Mouse (Mus musculus) embryonic facial prominence, embryonic 10.5 days (tissue): ENCODE data around the gene Vill. TPM values are rescaled to one million over a fixed set of nuclear protein-coding genes. Genes with fewer than 3 reads are reported as not detected.

ENCODE experiments used
- DNase-seq: peaks from one replicate; pipeline ENCODE4 v3.0.0-alpha.2; 2017; ENCODE audit warnings: low spot score
- H3K27ac ChIP-seq: fragments of 300-500 bp; sonication (generic); replicated peaks from 2 replicates; pipeline ENCODE4 v1.5.1; 2016; ENCODE audit warnings: mild to moderate bottlenecking
- H3K27me3 ChIP-seq: fragments of 300-500 bp; sonication (generic); replicated peaks from 2 replicates; pipeline ENCODE4 v1.6.1; 2016; ENCODE audit warnings: low read depth, mild to moderate bottlenecking; ENCODE audit not compliant: poor library complexity, severe bottlenecking
- H3K36me3 ChIP-seq: fragments of 300-500 bp; sonication (generic); replicated peaks from 2 replicates; pipeline ENCODE4 v1.6.1; 2016; ENCODE audit warnings: mild to moderate bottlenecking, moderate library complexity
- H3K4me1 ChIP-seq: fragments of 300-500 bp; sonication (generic); 2 replicates; pipeline ENCODE4 v1.6.1; 2016
- H3K4me3 ChIP-seq: fragments of 300-500 bp; sonication (generic); 2 replicates; pipeline ENCODE4 v1.5.1; 2016; ENCODE audit warnings: mild to moderate bottlenecking, moderate library complexity
- H3K9me3 ChIP-seq: fragments of 300-500 bp; sonication (generic); 2 replicates; pipeline ENCODE4 v1.6.1; 2016; ENCODE audit warnings: mild to moderate bottlenecking
- WGBS: fragments of 180-500 bp; shearing (Covaris S2); methylation state at CpG from one replicate; pipeline ENCODE4 v1.1.7; 2016; 5-methylcytosine and 5-hydroxymethylcytosine counted together
- microRNA-seq: library from miRNA; unstranded; fragments of <30 nt; microRNA quantifications from one replicate; pipeline ENCODE4, GENCODE M21; 2017
- polyA plus RNA-seq: library from polyadenylated mRNA; unstranded; fragments of >200 nt; fragmentation: Nextera tagmentation; extraction: Ambion mirVana; gene quantifications from 2 replicates; pipeline ENCODE4 v1.2.1, GENCODE M21; 2016

Gene Vill
- polyA plus RNA-seq, 1 experiment from 2014 or later = 20.5 TPM

- no peak overlapping the region for H3K4me3 ChIP-seq
- peaks cover 24% of the 10 kb centered on the region for H3K4me1 ChIP-seq
- peak overlapping the region; percentile 81 for H3K27ac ChIP-seq
- WGBS = 27% methylated on average over 3 of the region's 3 CpGs
- no peaks in the 10 kb centered on the region for H3K9me3 ChIP-seq
- DNase-seq = peak; percentile 48
- no peaks in the 10 kb centered on the region for H3K36me3 ChIP-seq
- no peaks in the 10 kb centered on the region for H3K27me3 ChIP-seq
Measured at GRCm38 (mm10) chr9:119110640-119111039, 58.1 kb downstream of the Vill start.

DNA sequence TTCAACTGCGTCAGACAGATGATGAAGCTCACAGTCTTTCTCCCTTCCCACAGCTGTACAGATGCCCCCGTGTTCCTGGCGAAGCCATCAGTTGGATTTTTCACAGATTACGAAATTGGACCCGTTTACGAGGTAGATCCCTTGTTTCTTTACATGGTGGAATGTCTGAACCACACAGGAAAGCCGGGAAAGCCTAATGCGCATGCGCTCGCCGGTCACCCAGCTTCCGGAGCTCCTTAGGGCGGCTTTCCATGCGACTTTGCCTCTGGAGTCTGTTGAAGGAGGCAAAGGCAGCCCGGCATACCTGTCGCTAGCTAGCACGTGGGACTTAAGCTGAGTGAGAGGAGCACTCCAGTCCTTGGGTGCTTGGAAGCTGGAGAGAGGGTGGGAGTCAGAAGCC is 62.3 kb downstream of the Vill start:
- H3K4me1 ChIP-seq = peaks cover 18% of the 10 kb centered on the region
- H3K36me3 ChIP-seq = no peaks in the 10 kb centered on the region
- H3K4me3 ChIP-seq = no peak overlapping the region
- no peaks in the 10 kb centered on the region for H3K27me3 ChIP-seq
- no peaks in the 10 kb centered on the region for H3K9me3 ChIP-seq
- no peak for DNase-seq
- WGBS = 87% methylated on average over 17 of the region's 17 CpGs
- H3K27ac ChIP-seq = no peak overlapping the region

GRCm38 (mm10) chr9:119119409-119120167 is 67.0 kb downstream of the Vill start:
- WGBS = 89% methylated on average over 19 of the region's 19 CpGs
- Histone ChIP-seq H3K36me3 (no peaks in the 10 kb centered on the region), H3K9me3 (no peaks in the 10 kb centered on the region), H3K27me3 (no peaks in the 10 kb centered on the region), H3K27ac (no peak overlapping the region), H3K4me3 (no peak overlapping the region), H3K4me1 (peaks cover 26% of the 10 kb centered on the region)
- DNase-seq = no peak

- no peaks in the 10 kb centered on the region for H3K27me3 ChIP-seq
- no peak for DNase-seq
- H3K4me1 ChIP-seq = peaks cover 26% of the 10 kb centered on the region
- WGBS = 76% methylated on average over 3 of the region's 3 CpGs
- no peaks in the 10 kb centered on the region for H3K36me3 ChIP-seq
- H3K4me3 ChIP-seq = no peak overlapping the region
- no peaks in the 10 kb centered on the region for H3K9me3 ChIP-seq
- no peak overlapping the region for H3K27ac ChIP-seq
Measured at GRCm38 (mm10) chr9:119120168-119120560, 67.6 kb downstream of the Vill start.

Small RNA genes within 50 kb of the gene (microRNA-seq; reads per million reads assigned to microRNA genes)
- 12.5 reads per million, percentile 23 among the genes with 10 or more reads in this experiment for gene Mir26a-1

Other genes starting within 250 kb of the Vill start
- 10.1 and 11.0 TPM in 2 replicates for gene Ctdspl, start 126.3 kb upstream of the Vill start, polyA plus RNA-seq
- 20.7 and 21.2 TPM in 2 replicates for gene Plcd1, start 40.7 kb downstream of the Vill start, polyA plus RNA-seq
- gene Dlec1, start 49.7 kb downstream of the Vill start, polyA plus RNA-seq = 1.0 and 1.5 TPM in 2 replicates
- gene Acaa1b, start 104.3 kb downstream of the Vill start, polyA plus RNA-seq = 1.5 and 1.6 TPM in 2 replicates
- not detected in 2 replicates for gene Gm47289, start 106.4 kb downstream of the Vill start, polyA plus RNA-seq
- not detected in 2 replicates for gene Slc22a13, start 156.3 kb downstream of the Vill start, polyA plus RNA-seq